Mouse (Mus musculus) forebrain, embryonic 10.5 days (tissue): ENCODE data around the gene Sgsm1. TPM values are rescaled to one million over a fixed set of nuclear protein-coding genes. Genes with fewer than 3 reads are reported as not detected.

Experiments used
- DNase-seq: peaks from one replicate; pipeline ENCODE4 v3.0.0-alpha.2; 2017; ENCODE audit warnings: low spot score; ENCODE audit errors: extremely low spot score
- H3K27ac ChIP-seq: fragments of 300-500 bp; sonication (generic); 2 replicates; pipeline ENCODE4 v1.5.1; 2016; ENCODE audit warnings: mild to moderate bottlenecking
- H3K27me3 ChIP-seq: fragments of 300-500 bp; sonication (generic); 2 replicates; pipeline ENCODE4 v1.6.1; 2016; ENCODE audit warnings: mild to moderate bottlenecking; ENCODE audit not compliant: poor library complexity, severe bottlenecking
- H3K36me3 ChIP-seq: fragments of 300-500 bp; sonication (generic); replicated peaks from 2 replicates; pipeline ENCODE4 v1.6.1; 2016; ENCODE audit warnings: mild to moderate bottlenecking, moderate library complexity
- H3K4me1 ChIP-seq: fragments of 300-500 bp; sonication (generic); 2 replicates; pipeline ENCODE4 v1.6.1; 2016
- H3K4me3 ChIP-seq: fragments of 300-500 bp; sonication (generic); 2 replicates; pipeline ENCODE4 v1.5.1; 2016; ENCODE audit warnings: mild to moderate bottlenecking, moderate library complexity
- H3K9me3 ChIP-seq: fragments of 300-500 bp; sonication (generic); 2 replicates; pipeline ENCODE4 v1.6.1; 2016; ENCODE audit warnings: mild to moderate bottlenecking, moderate library complexity
- WGBS: fragments of 180-500 bp; shearing (Covaris S2); methylation state at CpG from one replicate; pipeline ENCODE4 v1.1.7; 2016; 5-methylcytosine and 5-hydroxymethylcytosine counted together
- polyA plus RNA-seq: library from polyadenylated mRNA; unstranded; fragments of >200 nt; fragmentation: Nextera tagmentation; extraction: Ambion mirVana; gene quantifications from 2 replicates; pipeline ENCODE4 v1.2.1, GENCODE M21; 2016

Sgsm1 gene
- polyA plus RNA-seq, 1 experiment from 2014 or later: 15.5 TPM

GRCm38 (mm10) chr5:113219450-113219849, 91.1 kb downstream of the Sgsm1 start:
- Histone ChIP-seq H3K27ac (no peak overlapping the region), H3K36me3 (no peaks in the 10 kb centered on the region), H3K4me1 (peaks cover 47% of the 10 kb centered on the region), H3K27me3 (peaks cover 9% of the 10 kb centered on the region), H3K4me3 (peak overlapping the region; percentile 79; the same call in 1 of the 2 replicates), H3K9me3 (no peaks in the 10 kb centered on the region)
- 85% methylated on average over 6 of the region's 6 CpGs for WGBS
- no peak for DNase-seq

- no peaks in the 10 kb centered on the region for H3K36me3 ChIP-seq
- 84% methylated on average over 17 of the region's 17 CpGs for WGBS
- peaks cover 41% of the 10 kb centered on the region for H3K4me1 ChIP-seq
- H3K4me3 ChIP-seq: no peak overlapping the region
- no peak for DNase-seq
- H3K27me3 ChIP-seq: peaks cover 9% of the 10 kb centered on the region
- no peaks in the 10 kb centered on the region for H3K9me3 ChIP-seq
- H3K27ac ChIP-seq: no peak overlapping the region
Observed at GRCm38 (mm10) chr5:113218617-113219235, 91.9 kb downstream of the Sgsm1 start.

- Histone ChIP-seq H3K27ac (no peak overlapping the region), H3K9me3 (no peaks in the 10 kb centered on the region), H3K27me3 (peaks cover 9% of the 10 kb centered on the region), H3K4me3 (no peak overlapping the region), H3K4me1 (peaks cover 47% of the 10 kb centered on the region), H3K36me3 (no peaks in the 10 kb centered on the region)
- WGBS: 90% methylated on average over 12 of the region's 12 CpGs
- DNase-seq: no peak
Observed at GRCm38 (mm10) chr5:113217076-113217475, 93.5 kb downstream of the Sgsm1 start.

GRCm38 (mm10) chr5:113216328-113216960, 94.1 kb downstream of the Sgsm1 start:
- Histone ChIP-seq H3K36me3 (no peaks in the 10 kb centered on the region), H3K27ac (0 out of 2 replicates have a peak overlapping the region, but pooled peaks have one; percentile 15), H3K4me1 (peaks cover 49% of the 10 kb centered on the region), H3K27me3 (peaks cover 9% of the 10 kb centered on the region), H3K4me3 (no peak overlapping the region), H3K9me3 (no peaks in the 10 kb centered on the region)
- WGBS: 85% methylated on average over 14 of the region's 14 CpGs
- no peak for DNase-seq

GRCm38 (mm10) chr5:113215610-113216011, 95.0 kb downstream of the Sgsm1 start:
- H3K9me3 ChIP-seq: no peaks in the 10 kb centered on the region
- no peaks in the 10 kb centered on the region for H3K36me3 ChIP-seq
- peaks cover 49% of the 10 kb centered on the region for H3K4me1 ChIP-seq
- WGBS: 85% methylated on average over 9 of the region's 9 CpGs
- DNase-seq: no peak
- H3K27ac ChIP-seq: no peak overlapping the region
- no peak overlapping the region for H3K4me3 ChIP-seq
- peaks cover 9% of the 10 kb centered on the region for H3K27me3 ChIP-seq

GRCm38 (mm10) chr5:113214455-113214854, 96.1 kb downstream of the Sgsm1 start:
- Histone ChIP-seq H3K9me3 (no peaks in the 10 kb centered on the region), H3K4me3 (no peak overlapping the region), H3K4me1 (peaks cover 45% of the 10 kb centered on the region), H3K27me3 (no peaks in the 10 kb centered on the region; the same call in 1 of the 2 replicates), H3K27ac (peak overlapping the region; percentile 20; the same call in 1 of the 2 replicates), H3K36me3 (no peaks in the 10 kb centered on the region)
- WGBS: 83% methylated on average over 11 of the region's 11 CpGs
- DNase-seq: no peak

- 94% methylated on average over 8 of the region's 8 CpGs for WGBS
- H3K27ac ChIP-seq: peak overlapping the region; percentile 20; the same call in 1 of the 2 replicates
- no peaks in the 10 kb centered on the region for H3K36me3 ChIP-seq
Observed at GRCm38 (mm10) chr5:113214041-113214440, 96.5 kb downstream of the Sgsm1 start.

DNA sequence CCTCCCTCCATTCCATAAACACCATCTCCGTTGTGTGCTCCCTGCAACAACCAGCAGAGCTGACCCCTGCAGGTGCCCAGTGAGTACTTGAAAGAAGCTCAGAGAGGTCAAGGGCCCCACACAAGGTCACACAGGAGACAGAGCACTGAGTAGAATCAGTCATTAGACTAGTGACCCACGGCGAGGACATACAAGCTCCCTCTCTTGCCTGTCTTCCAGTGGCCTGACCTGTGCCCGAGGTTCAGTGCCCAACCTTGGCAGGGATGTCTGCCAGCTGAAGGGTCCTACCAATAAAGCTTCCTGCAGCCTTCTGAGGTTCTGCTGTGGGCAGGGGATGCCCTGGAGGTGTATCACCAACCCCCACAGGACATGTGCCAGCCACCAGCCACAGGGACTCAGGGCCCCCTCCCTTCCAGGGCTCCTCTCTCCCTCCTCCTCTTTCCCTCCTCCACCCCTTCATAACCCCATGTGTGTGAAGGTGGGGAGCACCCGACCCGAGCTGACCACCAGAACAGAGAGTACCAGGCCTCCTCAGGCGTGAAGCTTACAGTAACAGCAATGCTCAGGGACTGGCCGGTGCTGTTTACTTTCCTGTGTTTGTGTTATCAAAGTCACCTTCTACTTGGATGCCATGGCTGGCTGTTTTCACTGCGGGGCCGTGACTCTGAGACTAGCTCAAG, 98.3 kb downstream of the Sgsm1 start:
- H3K9me3 ChIP-seq: no peaks in the 10 kb centered on the region
- no peaks in the 10 kb centered on the region for H3K27me3 ChIP-seq
- H3K36me3 ChIP-seq: no peaks in the 10 kb centered on the region
- no peak for DNase-seq
- peaks cover 46% of the 10 kb centered on the region for H3K4me1 ChIP-seq
- WGBS: 84% methylated on average over 10 of the region's 10 CpGs
- no peak overlapping the region for H3K4me3 ChIP-seq
- H3K27ac ChIP-seq: peak overlapping the region; percentile 56

More at GRCm38 (mm10) chr5:113214041-113214440, 96.5 kb downstream of the Sgsm1 start:
- no peaks in the 10 kb centered on the region; the same call in 1 of the 2 replicates for H3K27me3 ChIP-seq
- no peak overlapping the region for H3K4me3 ChIP-seq
- no peaks in the 10 kb centered on the region for H3K9me3 ChIP-seq
- H3K4me1 ChIP-seq: peaks cover 45% of the 10 kb centered on the region
- DNase-seq: no peak

GRCm38 (mm10) chr5:113210314-113210713, 100.3 kb downstream of the Sgsm1 start:
- Histone ChIP-seq H3K4me3 (no peak overlapping the region), H3K36me3 (no peaks in the 10 kb centered on the region), H3K9me3 (no peaks in the 10 kb centered on the region), H3K4me1 (peaks cover 48% of the 10 kb centered on the region), H3K27me3 (no peaks in the 10 kb centered on the region), H3K27ac (peak overlapping the region; percentile 64)
- DNase-seq: no peak
- WGBS: 83% methylated on average over 6 of the region's 6 CpGs

DNA sequence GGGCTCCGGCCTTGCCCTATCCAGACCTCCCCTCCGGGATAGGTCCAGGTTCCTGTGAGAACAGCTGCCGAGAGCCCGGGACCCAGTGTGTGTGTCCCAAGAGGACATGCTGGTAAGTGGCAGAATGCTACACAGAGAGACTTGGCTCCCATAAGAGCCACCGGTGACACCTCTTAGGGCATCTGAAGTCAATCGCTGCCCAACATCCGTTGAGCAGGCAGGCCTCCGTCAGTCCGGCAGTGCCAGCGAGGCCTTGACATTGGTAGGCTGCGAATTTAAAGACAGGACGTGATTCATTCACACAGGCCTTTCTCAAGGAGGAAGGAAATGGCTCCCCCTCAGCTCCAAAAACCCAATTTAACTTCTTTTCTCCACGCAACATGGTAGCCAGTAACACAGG, 100.7 kb downstream of the Sgsm1 start:
- H3K4me3 ChIP-seq: no peak overlapping the region
- peak overlapping the region; percentile 72 for H3K27ac ChIP-seq
- H3K4me1 ChIP-seq: peaks cover 48% of the 10 kb centered on the region
- no peaks in the 10 kb centered on the region for H3K27me3 ChIP-seq
- H3K36me3 ChIP-seq: no peaks in the 10 kb centered on the region
- WGBS: 93% methylated on average over 13 of the region's 13 CpGs
- H3K9me3 ChIP-seq: no peaks in the 10 kb centered on the region
- DNase-seq: no peak

DNA sequence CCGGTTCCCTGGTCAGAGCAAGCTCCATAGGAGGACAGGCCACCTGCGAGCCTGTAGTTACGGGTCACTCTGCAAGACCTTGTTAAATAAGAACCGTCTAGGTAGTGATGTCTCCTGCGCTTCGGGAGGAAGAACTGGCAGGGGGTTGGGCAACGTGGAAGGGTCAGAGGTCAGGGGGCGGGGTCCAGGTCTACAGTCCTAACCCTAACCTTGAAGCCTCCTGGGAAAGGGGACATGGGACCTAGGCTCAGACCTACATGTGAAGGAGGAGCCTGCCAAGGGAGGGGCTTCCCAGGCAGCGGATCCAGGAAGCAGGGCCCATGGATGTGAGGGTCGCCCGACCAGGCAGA, 101.2 kb downstream of the Sgsm1 start:
- WGBS: 57% methylated on average over 11 of the region's 11 CpGs
- Histone ChIP-seq H3K9me3 (no peaks in the 10 kb centered on the region), H3K27ac (peak overlapping the region; percentile 72), H3K36me3 (no peaks in the 10 kb centered on the region), H3K27me3 (no peaks in the 10 kb centered on the region), H3K4me1 (peaks cover 48% of the 10 kb centered on the region), H3K4me3 (no peak overlapping the region)
- no peak for DNase-seq

GRCm38 (mm10) chr5:113208622-113209400, 101.8 kb downstream of the Sgsm1 start:
- Histone ChIP-seq H3K9me3 (no peaks in the 10 kb centered on the region), H3K36me3 (no peaks in the 10 kb centered on the region), H3K27me3 (no peaks in the 10 kb centered on the region), H3K4me3 (no peak overlapping the region), H3K27ac (peak overlapping the region; percentile 72), H3K4me1 (peaks cover 48% of the 10 kb centered on the region)
- 63% methylated on average over 11 of the region's 11 CpGs for WGBS
- DNase-seq: no peak
